Mouse (Mus musculus): ENCODE results near the gene Fbxw8. TPM values are rescaled to one million over a fixed set of nuclear protein-coding genes. Genes with fewer than 3 reads are reported as not detected.

Fbxw8 gene
- polyA plus RNA-seq, 1 experiment: 19.6 TPM

- Histone ChIP-seq H3K27me3 (ENCODE audit: control insufficient read depth, insufficient read depth, low read length) (no peaks in the 10 kb centered on the region), H3K27ac (ENCODE audit: control insufficient read depth, insufficient read depth, low read depth, low read length) (no peak overlapping the region), H3K4me1 (ENCODE audit: control insufficient read depth, insufficient read depth, low read length) (peaks cover 3% of the 10 kb centered on the region; the same call in 1 of the 2 replicates), H3K36me3 (ENCODE audit: control insufficient read depth, insufficient read depth, low read length) (peaks cover 5% of the 10 kb centered on the region), H3K4me3 (ENCODE audit: control insufficient read depth, low read depth, low read length) (no peak overlapping the region)
- no peak for TF ChIP-seq CTCF (IDR thresholded peaks at IDR 0.05; ENCODE audit: control insufficient read depth, insufficient read depth, insufficient replicate concordance, low read depth, low read length)
- TF ChIP-seq POLR2A (IDR thresholded peaks at IDR 0.05; ENCODE audit: control insufficient read depth, low read depth, low read length): no peak
Measured at GRCm38 (mm10) chr5:118078550-118078949, 76.7 kb downstream of the Fbxw8 start.

DNA sequence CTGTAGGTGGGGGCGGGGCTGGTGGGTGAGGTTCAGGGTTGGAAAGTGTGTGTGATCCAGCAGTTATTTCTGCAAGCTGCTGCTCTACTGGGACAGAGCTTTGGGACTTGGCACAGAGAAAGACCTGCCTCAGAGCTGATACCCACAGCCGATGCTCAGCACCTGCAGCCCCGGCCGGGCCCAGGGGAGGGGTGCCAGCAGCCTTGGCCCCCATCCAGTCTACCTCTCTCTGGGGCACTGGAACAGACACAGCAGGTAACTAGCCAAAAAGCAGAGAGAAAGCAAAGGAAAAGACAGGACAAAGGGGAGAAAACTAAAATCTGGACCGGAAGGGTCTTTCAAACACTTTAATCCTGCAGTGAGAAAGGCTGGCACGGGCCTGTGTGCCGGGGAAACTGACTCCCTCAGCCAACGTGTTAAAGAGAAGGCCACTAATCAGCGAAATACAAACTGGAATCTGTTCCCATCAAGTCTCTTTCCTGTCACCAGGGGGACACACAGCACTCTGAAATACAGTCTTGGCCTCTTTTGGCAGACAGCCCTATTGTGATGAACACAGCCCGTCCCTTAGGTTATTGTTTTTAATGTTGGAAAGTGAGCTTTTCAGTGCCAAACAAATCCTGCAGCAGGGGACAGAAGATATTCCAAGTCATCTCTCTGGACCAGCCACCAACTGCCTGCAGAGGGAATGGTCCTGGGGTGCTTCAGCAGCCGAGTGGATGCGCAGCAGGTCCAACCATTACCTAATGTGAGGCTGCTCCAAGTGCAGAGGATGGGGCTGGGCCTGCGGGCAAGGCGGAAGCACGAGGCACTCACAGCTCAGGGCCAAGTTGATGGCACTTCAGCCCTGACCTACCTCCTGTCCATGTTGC is 78.3 kb downstream of the Fbxw8 start:
- Histone ChIP-seq H3K36me3 (ENCODE audit: control insufficient read depth, insufficient read depth, low read length) (peaks cover 5% of the 10 kb centered on the region), H3K27me3 (ENCODE audit: control insufficient read depth, insufficient read depth, low read length) (no peaks in the 10 kb centered on the region), H3K4me3 (ENCODE audit: control insufficient read depth, low read depth, low read length) (no peak overlapping the region), H3K4me1 (ENCODE audit: control insufficient read depth, insufficient read depth, low read length) (no peaks in the 10 kb centered on the region), H3K27ac (ENCODE audit: control insufficient read depth, insufficient read depth, low read depth, low read length) (no peak overlapping the region)
- TF ChIP-seq CTCF (IDR thresholded peaks at IDR 0.05; ENCODE audit: control insufficient read depth, insufficient read depth, insufficient replicate concordance, low read depth, low read length) (no peak), POLR2A (IDR thresholded peaks at IDR 0.05; ENCODE audit: control insufficient read depth, low read depth, low read length) (no peak)

- peaks cover 5% of the 10 kb centered on the region for H3K36me3 ChIP-seq (ENCODE audit: control insufficient read depth, insufficient read depth, low read length)
- no peak overlapping the region for H3K4me3 ChIP-seq (ENCODE audit: control insufficient read depth, low read depth, low read length)
- no peaks in the 10 kb centered on the region for H3K4me1 ChIP-seq (ENCODE audit: control insufficient read depth, insufficient read depth, low read length)
- H3K27me3 ChIP-seq (ENCODE audit: control insufficient read depth, insufficient read depth, low read length): no peaks in the 10 kb centered on the region
- no peak overlapping the region for H3K27ac ChIP-seq (ENCODE audit: control insufficient read depth, insufficient read depth, low read depth, low read length)
- TF ChIP-seq CTCF (IDR thresholded peaks at IDR 0.05; ENCODE audit: control insufficient read depth, insufficient read depth, insufficient replicate concordance, low read depth, low read length) (no peak), POLR2A (IDR thresholded peaks at IDR 0.05; ENCODE audit: control insufficient read depth, low read depth, low read length) (no peak)
Measured at GRCm38 (mm10) chr5:118073213-118073773, 82.0 kb downstream of the Fbxw8 start.

- Histone ChIP-seq H3K4me3 (ENCODE audit: control insufficient read depth, low read depth, low read length) (no peak overlapping the region), H3K27ac (ENCODE audit: control insufficient read depth, insufficient read depth, low read depth, low read length) (no peak overlapping the region), H3K36me3 (ENCODE audit: control insufficient read depth, insufficient read depth, low read length) (peaks cover 5% of the 10 kb centered on the region), H3K4me1 (ENCODE audit: control insufficient read depth, insufficient read depth, low read length) (no peaks in the 10 kb centered on the region), H3K27me3 (ENCODE audit: control insufficient read depth, insufficient read depth, low read length) (no peaks in the 10 kb centered on the region)
- TF ChIP-seq CTCF (IDR thresholded peaks at IDR 0.05; ENCODE audit: control insufficient read depth, insufficient read depth, insufficient replicate concordance, low read depth, low read length) (no peak), POLR2A (IDR thresholded peaks at IDR 0.05; ENCODE audit: control insufficient read depth, low read depth, low read length) (no peak)
Measured at GRCm38 (mm10) chr5:118071766-118072165, 83.5 kb downstream of the Fbxw8 start.

DNA sequence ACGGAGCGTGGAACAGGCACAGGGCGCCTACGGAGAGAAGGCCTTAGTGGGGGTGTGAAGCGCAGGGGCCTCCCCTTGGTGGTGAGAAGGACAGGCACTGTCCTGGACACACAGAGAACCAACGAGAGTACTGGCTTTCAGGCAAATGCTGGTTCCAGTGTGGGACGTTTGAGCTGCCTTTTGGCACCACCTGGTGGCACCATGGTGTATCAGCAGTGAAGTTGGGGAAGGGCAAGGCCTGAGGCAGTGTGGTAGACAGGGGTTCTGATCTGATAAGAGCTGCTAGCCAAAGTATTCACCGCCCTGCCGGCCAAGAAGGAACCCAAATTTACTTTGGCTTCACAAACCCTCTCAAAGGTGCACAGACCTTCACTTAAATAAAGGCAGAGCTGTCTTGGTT is 85.9 kb downstream of the Fbxw8 start:
- no peak overlapping the region for H3K27ac ChIP-seq (ENCODE audit: control insufficient read depth, insufficient read depth, low read depth, low read length)
- no peak overlapping the region for H3K4me3 ChIP-seq (ENCODE audit: control insufficient read depth, low read depth, low read length)
- H3K27me3 ChIP-seq (ENCODE audit: control insufficient read depth, insufficient read depth, low read length): no peaks in the 10 kb centered on the region
- TF ChIP-seq CTCF (IDR thresholded peaks at IDR 0.05; ENCODE audit: control insufficient read depth, insufficient read depth, insufficient replicate concordance, low read depth, low read length) (peak; percentile 88; the same call in 1 of the 2 replicates), POLR2A (IDR thresholded peaks at IDR 0.05; ENCODE audit: control insufficient read depth, low read depth, low read length) (no peak)
- H3K36me3 ChIP-seq (ENCODE audit: control insufficient read depth, insufficient read depth, low read length): peaks cover 1% of the 10 kb centered on the region; the same call in 1 of the 2 replicates
- H3K4me1 ChIP-seq (ENCODE audit: control insufficient read depth, insufficient read depth, low read length): no peaks in the 10 kb centered on the region

DNA sequence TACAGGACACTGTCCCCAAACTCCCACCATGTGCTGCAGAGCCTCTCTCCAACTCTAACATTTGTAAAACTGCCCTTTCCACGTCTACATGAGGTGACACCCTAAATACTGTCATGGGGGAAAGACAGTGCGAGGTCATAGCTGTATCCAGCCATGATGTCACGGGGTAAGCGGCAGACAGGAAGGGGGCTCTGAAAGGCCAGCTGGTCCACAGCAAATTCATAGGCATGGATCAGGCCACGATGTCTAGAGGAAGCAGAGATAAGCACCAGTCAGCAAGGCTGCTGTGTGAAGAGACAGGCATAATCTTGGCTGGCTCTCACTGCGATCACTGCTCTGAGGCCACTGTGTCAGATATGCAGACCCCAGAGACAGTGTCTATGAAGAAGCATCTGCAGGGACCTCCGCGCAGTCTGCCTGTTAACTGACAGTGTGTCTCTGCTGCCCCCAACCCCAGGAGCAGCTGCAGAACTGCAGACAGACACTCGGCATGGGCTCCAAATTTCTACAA is 87.2 kb downstream of the Fbxw8 start:
- TF ChIP-seq CTCF (IDR thresholded peaks at IDR 0.05; ENCODE audit: control insufficient read depth, insufficient read depth, insufficient replicate concordance, low read depth, low read length) (no peak), POLR2A (IDR thresholded peaks at IDR 0.05; ENCODE audit: control insufficient read depth, low read depth, low read length) (no peak)
- Histone ChIP-seq H3K27me3 (ENCODE audit: control insufficient read depth, insufficient read depth, low read length) (no peaks in the 10 kb centered on the region), H3K4me1 (ENCODE audit: control insufficient read depth, insufficient read depth, low read length) (no peaks in the 10 kb centered on the region), H3K4me3 (ENCODE audit: control insufficient read depth, low read depth, low read length) (no peak overlapping the region), H3K36me3 (ENCODE audit: control insufficient read depth, insufficient read depth, low read length) (no peaks in the 10 kb centered on the region), H3K27ac (ENCODE audit: control insufficient read depth, insufficient read depth, low read depth, low read length) (no peak overlapping the region)

GRCm38 (mm10) chr5:118067572-118067971 is 87.7 kb downstream of the Fbxw8 start:
- Histone ChIP-seq H3K4me3 (ENCODE audit: control insufficient read depth, low read depth, low read length) (no peak overlapping the region), H3K27ac (ENCODE audit: control insufficient read depth, insufficient read depth, low read depth, low read length) (no peak overlapping the region), H3K36me3 (ENCODE audit: control insufficient read depth, insufficient read depth, low read length) (no peaks in the 10 kb centered on the region), H3K27me3 (ENCODE audit: control insufficient read depth, insufficient read depth, low read length) (no peaks in the 10 kb centered on the region), H3K4me1 (ENCODE audit: control insufficient read depth, insufficient read depth, low read length) (no peaks in the 10 kb centered on the region)
- TF ChIP-seq POLR2A (IDR thresholded peaks at IDR 0.05; ENCODE audit: control insufficient read depth, low read depth, low read length) (no peak), CTCF (IDR thresholded peaks at IDR 0.05; ENCODE audit: control insufficient read depth, insufficient read depth, insufficient replicate concordance, low read depth, low read length) (no peak)
